Mouse (Mus musculus) layer of hippocampus, adult 11-12 months (tissue): ENCODE data around the gene Lim2.
A peak's percentile ranks its signal among the peaks of the same experiment; 100 is the strongest.

Source experiments
- DNase-seq: peaks from one replicate; pipeline ENCODE4 v3.0.0; 2022; ENCODE audit warnings: low spot score

The Lim2 gene

DNA sequence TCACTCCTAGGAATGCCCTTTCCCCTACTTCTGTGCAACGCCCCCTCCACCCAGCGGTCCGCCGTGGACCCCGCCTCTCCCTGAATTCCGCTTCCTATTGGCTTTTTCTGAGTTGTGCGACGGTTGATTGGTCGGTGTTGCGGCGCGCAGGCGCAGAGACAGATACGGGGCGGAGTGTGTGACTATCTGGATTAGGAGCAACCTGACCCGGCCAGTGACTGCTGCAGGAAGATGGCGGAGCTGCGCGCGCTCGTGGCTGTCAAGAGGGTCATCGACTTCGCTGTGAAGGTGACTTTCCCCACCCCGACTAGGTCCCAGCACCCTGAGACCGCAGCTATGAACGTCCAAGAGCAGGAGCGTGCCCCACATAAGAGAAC is 16.4 kb downstream of the Lim2 start, which contains the start of the genes Etfb and Gm45233:
TSS of gene Etfb (plus strand) at position 167 of the 377 bp plus-strand sequence.
TSS of gene Gm45233 (plus strand) at position 212 of the 377 bp plus-strand sequence.
- peak; percentile 94 for DNase-seq

DNA sequence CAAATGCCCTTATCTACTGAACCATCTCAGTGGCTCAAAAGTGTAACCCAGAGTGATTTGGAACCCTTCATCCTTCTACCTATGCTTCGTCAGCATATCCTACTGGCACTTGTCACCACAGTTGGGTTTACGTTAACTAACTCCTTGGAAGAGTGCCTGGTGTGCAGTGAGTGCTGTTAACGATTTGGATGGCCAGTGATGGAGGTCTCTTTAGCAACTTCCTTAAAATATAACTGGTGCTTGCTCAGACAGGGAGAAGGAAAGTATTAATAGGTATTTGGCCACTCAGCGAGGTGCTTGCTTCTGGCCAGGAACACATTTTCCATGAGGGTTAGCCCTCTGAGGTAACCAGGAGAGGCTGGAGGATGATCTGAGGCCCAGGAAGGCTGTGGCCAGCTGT is 20.3 kb downstream of the Lim2 start:
- DNase-seq, result no peak

DNA sequence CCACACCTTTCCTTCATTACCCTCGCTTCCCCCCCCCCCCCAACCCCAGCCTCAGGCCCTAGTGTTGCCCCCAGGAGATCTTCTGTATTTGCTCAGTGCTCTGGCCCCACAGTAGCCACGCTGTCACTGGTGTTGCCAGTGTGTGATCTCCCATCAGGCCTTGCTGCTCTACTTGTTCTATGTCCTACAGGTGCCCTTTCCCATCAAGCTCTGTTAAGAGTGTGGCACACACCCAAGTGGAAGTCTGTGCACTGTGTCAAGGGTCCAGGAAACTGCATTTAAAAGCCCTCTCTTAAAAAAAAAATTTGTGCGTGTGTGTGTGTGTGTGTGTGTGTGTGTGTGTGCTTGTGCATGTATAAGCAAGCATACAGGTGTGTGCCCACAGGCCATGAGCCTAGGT is 20.8 kb downstream of the Lim2 start:
- DNase-seq, result no peak

DNA sequence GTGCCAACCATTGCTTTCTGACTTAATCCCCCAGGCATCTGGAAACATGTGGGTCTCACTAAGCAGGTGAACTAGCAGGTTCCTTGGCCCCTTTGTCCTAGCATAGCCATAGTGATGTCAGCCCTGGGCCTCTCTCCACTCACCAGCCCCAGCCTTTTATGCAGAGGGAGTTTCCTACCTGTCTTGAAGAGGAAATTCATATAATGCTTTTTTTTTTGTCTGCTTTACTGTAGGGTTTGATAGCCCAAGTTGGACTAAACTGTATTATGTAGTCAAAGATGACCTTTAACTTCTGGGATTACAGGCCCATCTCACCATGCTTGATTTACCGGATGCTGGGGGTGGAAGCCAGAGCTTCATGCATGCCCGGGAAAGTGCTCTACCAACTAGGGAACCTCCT is 22.3 kb downstream of the Lim2 start:
- DNase-seq, result no peak

DNA sequence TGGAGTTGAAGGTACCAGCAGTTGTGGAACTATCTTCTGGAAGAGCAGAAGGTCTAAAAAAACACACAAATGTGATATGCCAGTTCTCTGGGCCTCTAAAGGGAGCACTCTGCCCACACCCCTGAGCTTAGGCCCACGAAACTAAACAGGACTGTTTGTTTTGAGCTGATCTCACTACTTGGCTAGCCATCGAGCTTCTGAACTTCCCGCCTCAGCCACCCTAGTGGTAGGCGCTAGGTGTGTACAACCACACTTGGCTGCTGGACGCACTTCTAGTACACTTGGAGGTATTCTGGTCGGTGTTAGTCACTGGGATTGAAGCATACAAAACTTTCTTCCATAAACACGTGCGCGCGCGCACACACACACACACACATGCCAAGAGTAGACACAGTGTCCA is 24.3 kb downstream of the Lim2 start:
- DNase-seq, result no peak

DNA sequence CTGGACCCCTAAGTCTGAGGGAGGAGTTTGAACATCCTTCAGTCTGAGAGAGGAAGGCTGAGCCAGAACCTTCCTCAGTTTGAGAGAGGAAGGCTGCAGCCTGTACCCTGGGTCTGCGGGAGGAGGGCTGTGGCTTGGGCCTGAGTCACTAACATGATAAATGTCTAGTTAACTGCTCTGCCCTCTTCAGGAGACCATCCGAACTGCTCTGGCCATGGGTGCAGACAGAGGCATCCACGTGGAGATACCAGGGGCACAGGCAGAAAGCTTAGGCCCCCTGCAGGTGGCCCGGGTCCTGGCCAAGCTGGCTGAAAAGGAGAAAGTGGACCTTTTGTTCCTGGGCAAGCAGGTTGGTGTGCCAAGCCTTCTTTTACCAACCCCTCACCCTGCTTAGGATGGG is 25.1 kb downstream of the Lim2 start:
- no peak for DNase-seq

DNA sequence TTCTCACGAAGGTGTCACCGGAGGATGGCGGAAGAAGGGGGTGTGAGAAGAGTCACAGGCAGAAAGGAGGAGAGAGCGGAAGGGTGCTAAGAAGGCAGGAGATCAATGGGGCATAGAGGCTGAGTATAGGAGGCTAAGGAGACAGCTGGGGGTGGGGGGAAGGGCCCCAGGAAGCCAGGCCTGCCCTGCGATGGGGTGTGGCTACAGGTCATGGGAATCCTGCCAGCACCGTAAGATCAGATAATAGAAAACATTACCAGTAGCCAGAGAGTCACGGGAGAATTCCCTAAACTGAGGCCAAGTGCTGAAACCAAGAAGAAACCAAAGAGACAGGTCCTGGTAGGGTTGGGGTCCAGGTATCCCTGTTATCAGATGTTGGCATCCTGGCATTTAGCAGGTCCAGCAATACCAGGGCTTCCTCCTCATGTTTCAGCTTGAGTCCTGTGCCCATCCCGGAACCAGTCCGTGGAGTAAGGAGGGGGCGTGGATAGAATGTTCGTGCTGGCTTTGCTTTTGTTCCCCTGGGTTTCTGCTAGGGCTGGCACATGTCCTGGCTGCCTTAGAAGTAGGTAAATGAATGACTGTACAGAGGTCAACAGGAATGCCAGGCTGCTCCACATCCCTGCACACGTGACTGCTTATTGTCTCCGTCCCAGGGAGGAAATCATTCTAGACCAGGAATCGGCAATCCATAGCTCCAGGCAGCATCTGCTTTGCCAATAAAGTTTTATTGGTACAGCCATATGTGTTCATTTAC is 26.3 kb downstream of the Lim2 start:
- no peak for DNase-seq

DNA sequence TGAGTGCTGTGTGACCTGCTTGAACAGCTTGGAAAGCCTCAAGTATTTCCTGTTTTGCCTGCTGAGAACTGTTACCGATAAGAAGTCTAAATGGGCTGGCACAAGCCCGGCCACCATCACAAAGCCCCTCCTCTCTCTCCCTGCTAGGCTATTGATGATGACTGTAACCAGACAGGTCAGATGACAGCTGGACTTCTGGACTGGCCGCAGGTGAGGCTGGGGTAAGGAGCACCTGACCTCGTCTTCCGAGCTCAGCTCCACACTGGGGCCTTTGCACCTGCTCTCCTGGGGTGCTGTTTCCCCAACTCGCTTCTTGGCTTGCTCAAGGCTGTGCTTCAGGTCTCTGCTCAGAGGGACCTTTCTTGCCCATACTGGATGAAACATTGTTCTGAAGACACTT is 26.9 kb downstream of the Lim2 start:
- no peak for DNase-seq

DNA sequence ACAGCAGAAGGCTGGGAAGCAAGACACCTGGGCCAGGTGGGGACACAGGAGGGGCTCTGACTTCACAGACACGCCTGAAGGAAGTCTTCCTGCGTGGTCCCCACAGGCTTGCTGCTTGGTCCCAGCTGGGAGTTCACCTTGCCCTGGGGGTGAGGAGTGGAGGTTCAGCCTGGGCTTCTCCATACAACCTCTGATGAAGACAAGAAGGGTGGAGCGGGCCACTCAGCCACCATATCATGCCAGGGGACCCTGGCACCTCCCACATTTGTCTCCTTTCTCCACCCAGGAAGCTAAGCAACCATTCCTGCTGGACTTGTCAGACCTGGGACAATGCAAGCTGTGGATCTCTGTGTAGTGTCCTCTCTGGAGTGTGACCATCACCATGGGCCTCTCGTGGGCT is 35.4 kb downstream of the Lim2 start, which contains the start of gene Vsig10l:
TSS of gene Vsig10l (plus strand) at position 301 of the 400 bp plus-strand sequence.
- DNase-seq, result no peak

DNA sequence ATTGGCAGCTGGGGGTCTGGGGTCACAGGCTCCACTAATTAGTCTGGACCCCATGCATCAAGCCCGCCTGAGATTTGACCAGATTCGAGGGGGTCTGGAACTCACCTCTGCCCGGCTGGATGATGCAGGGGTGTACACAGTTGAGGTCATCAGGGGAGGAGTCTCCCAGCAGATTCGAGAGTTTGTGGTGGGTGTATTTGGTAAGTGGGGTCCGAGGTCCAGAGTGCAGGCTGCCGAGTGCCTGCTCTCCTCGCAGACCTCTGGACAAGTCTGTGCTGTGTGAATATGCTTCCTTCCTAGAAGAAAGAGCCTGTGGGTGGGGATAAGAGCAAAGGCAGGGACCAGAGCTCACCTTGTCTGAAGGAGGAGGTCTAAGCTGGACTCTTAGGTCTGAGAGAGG is 36.5 kb downstream of the Lim2 start:
- no peak for DNase-seq

DNA sequence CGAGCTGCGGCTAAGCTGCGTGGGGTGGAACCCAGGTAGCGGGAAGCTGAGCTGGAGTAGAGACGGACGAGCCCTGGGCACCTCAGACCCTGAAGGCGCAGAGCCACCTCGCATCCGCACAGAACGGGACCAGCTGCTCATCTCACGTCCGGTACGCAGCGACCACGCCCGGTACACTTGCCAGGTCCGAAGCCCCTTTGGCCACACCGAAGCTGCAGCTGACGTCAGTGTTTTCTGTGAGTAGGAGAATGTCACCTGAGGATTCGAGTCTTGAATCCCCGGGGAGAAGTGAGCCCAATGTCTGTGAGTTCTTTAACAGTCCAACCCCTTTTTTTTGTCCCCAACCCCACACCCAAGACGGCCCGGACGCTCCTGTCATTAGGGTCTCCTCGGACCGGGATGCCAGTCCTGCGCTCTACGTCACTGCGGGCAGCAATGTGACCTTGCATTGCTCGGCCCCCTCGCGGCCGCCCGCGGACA is 37.4 kb downstream of the Lim2 start:
- DNase-seq, result no peak

DNA sequence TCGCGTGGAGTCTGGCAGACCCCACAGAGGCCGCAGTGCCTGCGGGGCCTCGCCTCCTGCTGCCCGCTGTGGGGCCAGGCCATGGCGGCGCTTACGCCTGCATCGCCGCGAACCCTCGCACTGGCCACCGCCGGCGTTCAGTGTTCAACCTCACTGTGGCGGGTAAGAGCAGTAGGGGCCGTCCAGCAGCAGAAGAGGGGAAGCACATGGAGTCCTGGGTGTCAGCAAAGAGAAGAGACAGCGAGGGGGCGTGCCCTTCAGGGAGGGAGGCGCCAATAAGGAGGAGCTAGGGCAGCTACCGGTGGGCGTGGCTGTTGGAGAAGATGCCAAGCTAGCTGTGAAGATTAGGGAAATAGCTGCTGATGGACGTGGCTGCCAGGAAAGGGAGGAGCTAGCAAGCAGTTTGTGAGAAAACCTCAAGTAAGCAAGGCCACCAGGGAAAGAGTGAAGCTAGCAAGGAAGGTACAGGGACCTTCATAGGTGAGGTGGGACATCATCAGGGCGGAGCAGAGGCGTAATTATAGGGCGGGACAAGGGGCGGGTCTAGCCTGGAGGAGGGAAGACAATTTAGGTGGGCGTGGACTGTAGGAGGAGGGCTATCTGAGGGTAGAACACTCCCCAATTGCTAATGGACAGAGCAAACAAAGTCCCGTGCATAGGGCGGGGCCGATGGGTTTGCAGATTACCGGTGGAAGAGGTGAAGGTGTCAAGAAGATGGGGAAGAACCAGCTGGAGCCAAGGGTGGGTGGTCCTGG is 38.1 kb downstream of the Lim2 start:
- peak; percentile 83 for DNase-seq

DNA sequence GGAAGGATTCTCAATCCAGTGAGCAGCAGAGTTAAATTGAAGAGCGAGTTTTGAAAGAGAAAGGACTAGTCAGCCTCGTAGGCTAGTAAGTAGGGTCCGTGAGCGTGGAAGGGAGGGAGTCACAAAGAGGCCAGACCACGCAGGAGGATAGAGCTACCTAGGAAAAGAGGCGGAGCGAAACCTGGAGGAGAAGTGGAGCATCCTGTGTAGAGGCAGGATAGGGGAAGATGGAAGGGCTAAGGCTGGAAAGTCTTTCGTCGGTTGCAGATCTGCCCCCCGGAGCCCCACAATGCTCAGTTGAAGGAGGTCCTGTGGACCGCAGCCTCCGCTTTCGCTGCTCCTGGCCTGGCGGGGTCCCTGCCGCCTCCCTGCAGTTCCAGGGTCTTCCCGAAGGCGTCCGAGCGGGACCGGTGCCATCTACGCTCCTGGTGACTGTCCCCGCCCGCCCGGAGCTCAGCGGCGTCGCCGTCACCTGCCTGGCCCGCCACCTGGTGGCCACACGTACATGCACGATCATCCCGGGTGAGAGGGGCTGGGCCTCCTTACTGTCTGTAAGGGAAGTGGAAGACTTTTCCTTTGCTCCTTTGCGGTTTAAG is 38.7 kb downstream of the Lim2 start:
- peak; percentile 72 for DNase-seq

DNA sequence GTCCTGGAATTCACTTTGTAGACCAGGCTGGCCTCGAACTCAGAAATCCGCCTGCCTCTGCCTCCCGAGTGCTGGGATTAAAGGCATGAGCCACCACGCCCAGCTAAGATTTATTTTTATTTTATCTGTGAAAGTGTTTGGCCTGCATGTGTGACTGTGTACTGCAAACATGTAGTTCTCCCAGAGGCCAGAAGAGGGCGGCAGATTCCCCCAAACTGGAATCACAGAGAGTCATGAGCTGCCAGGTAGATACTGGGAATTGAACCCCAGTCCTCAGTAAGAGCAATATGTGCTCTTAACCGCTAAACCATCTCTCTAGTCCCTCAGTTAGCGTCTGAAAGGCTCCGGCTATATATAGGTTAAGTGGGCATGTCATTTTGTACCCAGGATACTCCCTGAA is 42.9 kb downstream of the Lim2 start:
- DNase-seq, result peak; percentile 35

DNA sequence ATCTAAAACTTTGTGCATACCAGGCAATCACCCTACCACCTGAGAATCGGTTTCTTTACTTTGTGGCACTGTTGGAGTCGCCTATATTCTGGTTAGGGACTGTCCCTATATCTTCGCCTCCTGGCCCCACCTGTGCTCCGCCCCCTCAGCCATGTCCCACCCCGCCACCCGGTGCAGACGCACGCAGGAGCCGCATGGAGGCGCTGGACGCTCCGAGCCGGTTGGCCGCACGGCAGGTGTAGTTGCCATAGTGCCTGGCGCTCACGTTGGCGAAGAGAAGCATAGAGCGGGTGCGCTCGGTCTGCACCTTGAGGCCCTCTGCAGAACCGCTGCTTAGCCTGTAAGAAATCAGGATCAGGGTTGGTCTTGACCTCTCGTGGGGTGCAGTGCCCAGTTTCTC is 48.2 kb downstream of the Lim2 start:
- no peak for DNase-seq

DNA sequence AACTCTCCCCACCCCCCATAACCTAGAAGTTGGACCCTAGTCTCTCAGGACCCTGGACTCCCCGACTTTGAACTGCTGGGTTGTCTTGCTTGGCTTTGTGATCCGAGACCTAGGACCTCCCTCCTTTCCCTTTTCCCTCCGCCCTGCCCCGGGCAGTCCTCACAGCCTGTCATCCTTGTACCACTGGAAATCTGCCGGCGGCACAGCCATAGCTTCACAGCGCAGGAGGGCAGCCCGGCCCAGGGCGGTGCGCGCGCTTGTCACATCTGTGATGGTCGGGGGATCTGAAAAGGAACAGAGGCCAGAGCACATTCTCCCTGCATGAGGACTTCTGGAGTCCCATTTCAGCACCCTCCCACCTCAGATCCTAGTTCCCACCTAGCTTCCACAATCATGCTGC is 48.9 kb downstream of the Lim2 start:
- no peak for DNase-seq

DNA sequence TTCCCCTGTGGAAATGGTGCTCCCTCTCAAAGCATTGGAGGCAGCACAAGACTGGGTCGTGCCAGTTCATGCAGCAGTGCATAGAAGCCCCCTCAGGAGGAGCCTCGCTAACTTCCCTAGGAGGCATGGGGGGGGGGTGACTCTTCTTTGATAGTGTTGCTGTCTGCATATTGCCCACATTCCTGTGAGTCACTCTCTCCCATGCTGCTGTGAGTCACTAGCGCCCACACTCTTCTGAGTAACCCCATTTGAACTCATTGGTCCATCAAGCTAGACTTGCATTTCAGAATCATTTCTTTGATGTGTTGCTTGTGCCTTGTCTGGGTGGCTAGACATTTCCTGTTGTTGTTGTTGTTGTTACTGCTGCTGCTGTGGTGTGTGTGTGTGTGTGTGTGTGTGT is 53.7 kb downstream of the Lim2 start:
- peak; percentile 57 for DNase-seq

DNA sequence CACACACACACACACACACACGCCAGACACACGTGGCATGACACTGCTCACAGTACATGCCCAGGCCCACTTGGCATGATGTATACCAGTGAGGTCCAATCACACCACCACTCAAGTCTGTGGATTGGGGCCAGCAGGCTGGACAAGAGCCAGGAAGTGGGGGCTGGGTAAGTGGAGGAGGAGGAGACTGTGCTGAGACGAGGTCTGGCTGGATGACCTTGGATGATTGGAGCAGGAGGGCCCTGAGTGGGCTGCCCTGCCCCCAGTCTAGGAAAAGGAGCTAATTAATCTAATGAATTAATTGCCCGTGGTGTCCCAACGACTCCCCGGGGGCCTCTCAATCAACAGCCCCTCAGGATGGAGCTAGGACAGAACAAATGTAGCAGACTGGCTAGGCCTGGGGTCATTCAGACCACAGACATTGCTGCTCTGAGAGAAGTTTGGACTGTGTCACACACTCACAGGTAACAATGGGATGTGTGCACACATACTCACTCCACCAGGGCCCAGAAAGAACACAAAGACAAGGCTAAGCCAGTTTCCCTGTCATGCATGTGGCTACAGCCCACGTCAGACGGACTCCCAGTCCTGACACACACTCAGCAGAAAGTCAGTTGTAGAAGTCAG is 54.7 kb downstream of the Lim2 start:
- DNase-seq, result no peak

DNA sequence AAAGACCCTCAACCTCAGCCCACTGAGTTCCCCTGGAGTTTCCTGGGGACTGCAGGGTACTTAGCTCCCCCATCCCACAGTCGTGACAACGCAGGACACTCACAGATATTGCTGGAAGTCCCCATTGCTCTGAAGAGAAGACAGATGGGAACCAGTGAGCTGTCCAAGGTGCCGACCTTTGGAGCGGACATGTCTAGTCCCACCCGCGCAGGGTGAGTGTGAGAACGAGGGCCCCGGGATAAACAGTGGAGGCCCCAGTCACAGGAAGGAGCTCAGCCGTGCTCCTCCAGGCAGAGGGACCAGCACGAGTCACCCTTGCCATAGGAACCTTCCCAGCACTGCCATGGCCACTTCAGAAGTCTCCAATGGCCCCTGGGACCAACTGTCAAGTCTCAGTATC is 55.8 kb downstream of the Lim2 start:
- DNase-seq, result no peak
